Mouse (Mus musculus) forebrain, embryonic 14.5 days (tissue): ENCODE results near the gene Gata1. TPM values are rescaled to one million over a fixed set of nuclear protein-coding genes. Genes with fewer than 3 reads are reported as not detected.

Experiments
- ATAC-seq: fragments of 200-750 bp; cut with Nextera tagmentation; 2 replicates; pipeline ENCODE4 v1.8.0; 2017; ENCODE audit warnings: mild to moderate bottlenecking, moderate library complexity
- DNase-seq: peaks from one replicate; pipeline ENCODE4 v3.0.0-alpha.2; 2015; ENCODE audit warnings: low spot score
- H3K27ac ChIP-seq: fragments of 300-500 bp; sonication (generic); 2 replicates; pipeline ENCODE4 v1.5.1; 2014; ENCODE audit warnings: low read depth, mild to moderate bottlenecking, control low read depth, low read length, moderate library complexity
- H3K27me3 ChIP-seq: fragments of 300-500 bp; sonication (generic); replicated peaks from 2 replicates; pipeline ENCODE4 v1.6.1; 2014; ENCODE audit warnings: low read length, control low read depth, mixed read lengths; ENCODE audit not compliant: control insufficient read depth, insufficient read depth
- H3K36me3 ChIP-seq: fragments of 300-500 bp; sonication (generic); 2 replicates; pipeline ENCODE4 v1.6.1; 2014; ENCODE audit warnings: low read length, control low read depth; ENCODE audit not compliant: control insufficient read depth, insufficient read depth
- H3K4me1 ChIP-seq: fragments of 300-500 bp; sonication (generic); 2 replicates; pipeline ENCODE4 v1.6.1; 2014; ENCODE audit warnings: antibody characterized with exemption, low read length, control low read depth; ENCODE audit not compliant: control insufficient read depth, insufficient read depth
- H3K4me2 ChIP-seq: fragments of 300-500 bp; sonication (generic); 2 replicates; pipeline ENCODE4 v1.6.1; 2014; ENCODE audit warnings: mild to moderate bottlenecking, control low read depth, low read length
- H3K4me3 ChIP-seq: fragments of 300-500 bp; sonication (generic); 2 replicates; pipeline ENCODE4 v1.5.1; 2014; ENCODE audit warnings: low read depth, low read length, control low read depth
- H3K9ac ChIP-seq: fragments of 300-500 bp; sonication (generic); 2 replicates; pipeline ENCODE4 v1.6.1; 2014; ENCODE audit warnings: mild to moderate bottlenecking, low read length, control low read depth, moderate library complexity
- H3K9me3 ChIP-seq: fragments of 300-500 bp; sonication (generic); replicated peaks from 2 replicates; pipeline ENCODE4 v1.6.1; 2016; ENCODE audit warnings: low read length, control low read depth, mixed read lengths; ENCODE audit not compliant: control insufficient read depth
- WGBS: fragments of 180-500 bp; shearing (Covaris S2); extraction: QIAGEN DNeasy Blood & Tissue Kit; methylation state at CpG from one replicate; pipeline ENCODE4 v1.1.7; 2014; 5-methylcytosine and 5-hydroxymethylcytosine counted together
- polyA plus RNA-seq: library from polyadenylated mRNA; unstranded; fragments of >200 nt; fragmentation: Nextera tagmentation; extraction: Ambion mirVana; gene quantifications from 2 replicates; pipeline ENCODE4 v1.2.1, GENCODE M21; 2014

Gene Gata1
- polyA plus RNA-seq, 1 experiment from 2014 or later: 0.11 TPM

DNA sequence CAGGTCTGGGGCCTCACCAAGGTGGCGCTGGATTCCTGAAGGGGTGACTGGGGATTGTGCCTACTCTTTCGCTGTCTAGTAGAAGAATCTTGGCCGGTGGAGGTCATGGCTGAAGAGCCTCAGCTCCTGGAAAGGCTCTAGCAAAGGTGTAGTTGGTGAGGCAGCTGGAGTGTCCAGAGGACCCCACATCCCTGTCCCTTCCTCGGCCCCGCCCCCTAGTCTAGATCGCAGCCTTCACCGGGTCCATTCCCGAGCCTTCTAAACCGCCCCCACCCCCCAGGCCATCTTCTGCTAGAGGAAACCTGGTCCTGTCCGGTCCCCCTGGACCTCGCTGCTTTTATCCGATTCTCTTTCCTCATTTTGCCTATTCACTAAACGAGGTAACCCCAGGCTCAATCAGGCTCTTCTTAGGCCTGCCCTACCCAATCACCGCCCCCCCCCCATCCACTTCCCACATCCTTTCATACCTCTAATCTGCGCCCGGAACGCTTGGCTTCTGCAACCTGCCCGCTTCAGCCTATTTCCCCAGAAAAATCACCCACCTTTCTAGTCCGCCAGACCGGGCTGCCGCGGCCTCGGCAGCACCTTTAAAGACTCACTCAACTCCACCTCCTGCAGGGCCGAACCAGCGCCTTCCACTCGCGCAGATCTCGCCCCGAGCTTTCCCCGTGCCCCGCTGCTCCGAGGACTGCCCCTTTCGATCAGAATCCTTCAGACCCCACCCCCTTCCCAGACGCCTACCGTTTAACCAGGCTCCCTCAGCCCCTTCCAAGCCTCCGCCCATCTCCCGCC is 30.6 kb downstream of the Gata1 start, which contains the start of gene Hdac6:
Hdac6 (minus strand) TSS at position 782 of the 792 bp plus-strand sequence.
- H3K9me3 ChIP-seq: no peaks in the 10 kb centered on the region
- H3K4me1 ChIP-seq: no peaks in the 10 kb centered on the region
- no peaks in the 10 kb centered on the region for H3K36me3 ChIP-seq
- 31% methylated on average over 37 of the region's 37 CpGs for WGBS
- ATAC-seq (peak; percentile 99), DNase-seq (no peak)
- H3K9ac ChIP-seq: peak within 1 kb of the TSS; percentile 60
- H3K4me3 ChIP-seq: peak within 1 kb of the TSS; percentile 44
- peak within 1 kb of the TSS; percentile 36; the same call in 1 of the 2 replicates for H3K27ac ChIP-seq
- no peaks in the 10 kb centered on the region for H3K27me3 ChIP-seq
- H3K4me2 ChIP-seq: peak within 1 kb of the TSS; percentile 58

DNA sequence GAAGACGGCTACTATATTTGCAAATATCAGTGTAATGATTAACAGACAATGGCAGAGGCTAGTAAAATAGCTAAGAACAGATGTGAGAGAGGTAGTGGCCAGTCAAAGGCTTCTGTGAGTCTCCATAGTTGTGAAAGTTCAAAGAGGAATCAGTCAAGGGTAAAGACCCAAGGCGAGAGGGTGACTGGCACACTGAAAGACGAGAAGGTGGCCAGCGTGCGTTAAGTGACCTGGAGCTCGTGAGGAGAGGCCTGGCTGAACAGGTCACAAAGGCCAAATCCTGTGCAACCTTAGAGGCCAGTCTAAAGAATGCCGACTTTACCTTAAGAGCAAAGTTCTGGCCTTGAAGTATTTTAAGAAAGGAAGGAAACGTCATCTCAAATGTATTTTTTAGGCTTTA is 32.3 kb downstream of the Gata1 start:
- Histone ChIP-seq H3K27ac (no peak overlapping the region), H3K9me3 (no peaks in the 10 kb centered on the region), H3K4me1 (no peaks in the 10 kb centered on the region), H3K4me2 (no peak overlapping the region), H3K4me3 (no peak overlapping the region), H3K9ac (no peak overlapping the region), H3K27me3 (no peaks in the 10 kb centered on the region), H3K36me3 (peaks cover 6% of the 10 kb centered on the region; the same call in 1 of the 2 replicates)
- WGBS: 85% methylated on average over 8 of the region's 8 CpGs
- DNase-seq (no peak), ATAC-seq (no peak)

- no peaks in the 10 kb centered on the region for H3K27me3 ChIP-seq
- H3K4me2 ChIP-seq: no peak overlapping the region
- H3K36me3 ChIP-seq: peaks cover 20% of the 10 kb centered on the region; the same call in 1 of the 2 replicates
- no peak overlapping the region for H3K27ac ChIP-seq
- ATAC-seq (no peak), DNase-seq (no peak)
- no peak overlapping the region for H3K4me3 ChIP-seq
- no peak overlapping the region for H3K9ac ChIP-seq
- H3K9me3 ChIP-seq: no peaks in the 10 kb centered on the region
- H3K4me1 ChIP-seq: no peaks in the 10 kb centered on the region
- 89% methylated on average over 6 of the region's 6 CpGs for WGBS
Measured at GRCm38 (mm10) chrX:7937667-7938066, 40.2 kb downstream of the Gata1 start.

DNA sequence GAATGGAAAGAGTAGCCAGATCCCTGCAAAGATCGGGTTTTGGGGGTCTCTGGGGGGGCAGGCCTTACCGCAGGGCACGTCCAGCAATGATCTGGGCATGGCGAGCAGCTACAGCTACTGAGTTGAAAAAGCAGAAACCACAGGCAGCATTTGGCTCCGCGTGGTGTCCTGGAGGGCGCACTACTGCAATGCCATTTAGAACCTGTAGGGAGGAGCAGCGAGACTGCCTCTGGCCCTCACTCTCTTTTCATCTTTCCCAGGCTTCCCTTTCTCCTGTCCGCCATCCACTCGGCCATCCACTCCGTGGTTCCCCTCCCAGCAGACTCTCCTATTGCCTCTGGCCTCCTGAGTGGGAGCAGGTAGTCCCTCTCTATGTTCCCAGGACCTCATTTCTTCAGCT is 41.0 kb downstream of the Gata1 start:
- Histone ChIP-seq H3K36me3 (peaks cover 25% of the 10 kb centered on the region; the same call in 1 of the 2 replicates), H3K4me2 (no peak overlapping the region), H3K27me3 (no peaks in the 10 kb centered on the region), H3K27ac (no peak overlapping the region), H3K4me3 (no peak overlapping the region), H3K9me3 (no peaks in the 10 kb centered on the region), H3K9ac (no peak overlapping the region), H3K4me1 (no peaks in the 10 kb centered on the region)
- WGBS: 66% methylated on average over 11 of the region's 11 CpGs
- ATAC-seq (no peak), DNase-seq (no peak)

GRCm38 (mm10) chrX:7928270-7928790 is 49.5 kb downstream of the Gata1 start, which contains the start of gene Eras:
Eras (minus strand) TSS chrX:7928607.
- no peak for DNase-seq
- Histone ChIP-seq H3K27me3 (no peaks in the 10 kb centered on the region), H3K9me3 (no peaks in the 10 kb centered on the region), H3K27ac (no peak within 1 kb of the TSS), H3K9ac (no peak within 1 kb of the TSS), H3K4me1 (no peaks in the 10 kb centered on the region), H3K4me2 (no peak within 1 kb of the TSS), H3K4me3 (no peak within 1 kb of the TSS), H3K36me3 (peaks cover 27% of the 10 kb centered on the region)
- no peak for ATAC-seq
- 34% methylated on average over 19 of the region's 19 CpGs for WGBS

DNA sequence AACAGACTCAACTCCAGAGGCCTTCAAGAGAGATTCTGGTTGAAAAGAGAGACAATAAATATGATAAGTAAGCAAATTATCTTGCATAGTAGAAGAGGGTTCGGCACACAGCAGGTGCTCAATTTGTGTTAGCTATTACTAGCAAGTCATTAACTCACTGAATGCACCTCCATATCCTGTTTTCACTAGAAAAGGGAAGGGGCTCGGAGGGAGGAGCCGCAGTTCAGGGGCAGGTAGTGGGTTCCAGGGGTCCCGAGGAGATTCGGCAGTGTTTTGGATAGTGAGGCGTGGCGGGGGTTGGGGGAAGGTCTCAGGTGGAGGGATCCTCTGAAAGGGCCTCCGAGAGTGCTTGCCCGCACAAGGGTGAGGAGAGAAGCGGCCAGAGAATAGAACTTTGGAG is 50.8 kb downstream of the Gata1 start:
- Histone ChIP-seq H3K4me2 (no peak overlapping the region), H3K4me1 (no peaks in the 10 kb centered on the region), H3K27ac (no peak overlapping the region), H3K9me3 (no peaks in the 10 kb centered on the region), H3K9ac (no peak overlapping the region), H3K4me3 (no peak overlapping the region), H3K36me3 (peaks cover 26% of the 10 kb centered on the region), H3K27me3 (no peaks in the 10 kb centered on the region)
- DNase-seq: no peak
- no peak for ATAC-seq
- WGBS: 24% methylated on average over 10 of the region's 10 CpGs

DNA sequence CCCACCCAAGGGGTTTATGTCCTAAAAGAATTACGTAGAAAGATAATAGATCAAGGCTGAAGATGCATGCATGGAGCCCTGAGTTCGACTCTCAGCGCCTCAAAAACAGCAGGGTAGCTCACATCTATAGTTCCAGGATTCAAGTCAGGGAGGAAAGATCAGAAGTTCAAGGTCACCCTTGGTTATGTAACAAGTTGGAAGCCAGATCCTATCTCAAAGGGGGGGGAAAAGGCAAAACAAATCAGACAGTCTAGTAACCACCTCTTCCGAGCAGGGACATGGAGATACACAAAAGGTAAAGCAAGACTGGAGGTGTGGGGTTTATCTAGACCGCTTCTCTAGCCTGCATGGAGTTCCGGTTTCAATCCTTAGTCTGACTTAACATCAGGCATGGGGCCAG is 51.6 kb downstream of the Gata1 start:
- no peak for DNase-seq
- no peak overlapping the region for H3K27ac ChIP-seq
- H3K9me3 ChIP-seq: no peaks in the 10 kb centered on the region
- H3K4me1 ChIP-seq: no peaks in the 10 kb centered on the region
- no peaks in the 10 kb centered on the region for H3K27me3 ChIP-seq
- ATAC-seq: no peak
- no peak overlapping the region for H3K4me3 ChIP-seq
- H3K9ac ChIP-seq: no peak overlapping the region
- WGBS: 80% methylated on average over 6 of the region's 6 CpGs
- H3K4me2 ChIP-seq: no peak overlapping the region
- H3K36me3 ChIP-seq: peaks cover 19% of the 10 kb centered on the region

GRCm38 (mm10) chrX:7922032-7922431 is 55.8 kb downstream of the Gata1 start:
- no peaks in the 10 kb centered on the region for H3K4me1 ChIP-seq
- H3K9me3 ChIP-seq: no peaks in the 10 kb centered on the region
- ATAC-seq (0 out of 2 replicates have a peak, but pooled peaks have one; percentile 9), DNase-seq (peak; percentile 14)
- peak overlapping the region; percentile 52 for H3K9ac ChIP-seq
- H3K4me2 ChIP-seq: peak overlapping the region; percentile 56
- no peaks in the 10 kb centered on the region for H3K27me3 ChIP-seq
- 19% methylated on average over 42 of the region's 48 CpGs for WGBS
- H3K36me3 ChIP-seq: peaks cover 6% of the 10 kb centered on the region; the same call in 1 of the 2 replicates
- peak overlapping the region; percentile 33 for H3K4me3 ChIP-seq
- H3K27ac ChIP-seq: no peak overlapping the region
